Mouse (Mus musculus) olfactory bulb, adult 2 months (tissue): ENCODE data around the gene Ppp1r3g. TPM values are rescaled to one million over a fixed set of nuclear protein-coding genes. Genes with fewer than 3 reads are reported as not detected.
"Not testable (repeated sequence)": the region's sequence is repeated elsewhere in the genome, so short reads cannot be mapped to it uniquely, and the experiment has no call there.

ENCODE experiments used
- H3K27ac ChIP-seq: fragments of 200-500 bp; 2 replicates; pipeline ENCODE4 v1.5.1; 2012; ENCODE audit warnings: low read depth, low read length; ENCODE audit not compliant: insufficient read depth
- H3K4me1 ChIP-seq: fragments of 200-500 bp; 2 replicates; pipeline ENCODE4 v1.6.1; 2012; ENCODE audit warnings: low read length; ENCODE audit not compliant: control insufficient read depth, insufficient read depth
- H3K4me3 ChIP-seq: fragments of 200-500 bp; 2 replicates; pipeline ENCODE4 v1.5.1; 2012; ENCODE audit warnings: mild to moderate bottlenecking, low read depth, low read length, moderate library complexity; ENCODE audit not compliant: insufficient read depth
- CTCF ChIP-seq: fragments of 200-500 bp; IDR thresholded peaks from 2 replicates; pipeline ENCODE4 v1.5.1; 2012; ENCODE audit warnings: low read depth, mild to moderate bottlenecking, low read length, moderate library complexity; ENCODE audit not compliant: insufficient read depth
- POLR2A ChIP-seq: fragments of 200-500 bp; IDR thresholded peaks from 2 replicates; pipeline ENCODE4 v1.6.1; 2012; ENCODE audit warnings: mild to moderate bottlenecking, low read depth, low read length, moderate library complexity; ENCODE audit not compliant: insufficient read depth
- WGBS: fragments of 180-500 bp; shearing (Covaris S2); methylation state at CpG from one replicate; pipeline ENCODE4 v1.1.7; 2018; 5-methylcytosine and 5-hydroxymethylcytosine counted together
- polyA plus RNA-seq: library from polyadenylated mRNA; stranded (reverse); fragments of >200 nt; gene quantifications from 2 replicates; pipeline ENCODE4 v1.2.4, GENCODE M21; 2012; ENCODE audit warnings: low replicate concordance; ENCODE audit not compliant: missing spikeins, insufficient read depth, insufficient read length

Gene Ppp1r3g
- polyA plus RNA-seq, 1 experiment, result not detected

GRCm38 (mm10) chr13:35982985-35983384 lies 24.3 kb downstream of the Ppp1r3g start:
- H3K4me1 ChIP-seq, result no peaks in the 10 kb centered on the region
- no peak overlapping the region for H3K27ac ChIP-seq
- WGBS, result 96% methylated on average over 6 of the region's 6 CpGs
- H3K4me3 ChIP-seq, result no peak overlapping the region
- TF ChIP-seq CTCF (no peak), POLR2A (no peak)

DNA sequence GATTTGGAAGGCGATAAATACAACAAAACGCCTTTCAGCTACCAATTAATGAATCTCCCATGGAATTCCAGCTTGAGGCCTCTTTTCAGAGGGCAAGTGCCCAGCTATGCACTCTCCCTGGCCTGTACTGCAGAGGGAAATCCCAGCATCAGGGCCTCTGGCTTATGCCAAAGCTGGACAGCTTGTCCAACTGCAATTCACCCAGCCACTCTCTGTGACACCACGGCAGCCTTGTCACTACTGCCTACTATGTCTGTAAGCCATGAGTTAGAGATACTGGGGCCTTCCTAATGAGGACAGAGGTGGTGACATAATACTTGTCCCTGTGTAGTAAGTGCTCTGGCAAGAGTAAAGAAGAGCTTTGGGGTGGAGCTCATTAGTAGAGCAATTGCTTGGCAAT lies 30.7 kb downstream of the Ppp1r3g start:
- no peak overlapping the region for H3K27ac ChIP-seq
- WGBS, result 56% methylated on average over 3 of the region's 3 CpGs
- H3K4me3 ChIP-seq, result no peak overlapping the region
- TF ChIP-seq CTCF, result no peak
- TF ChIP-seq POLR2A, result no peak
- H3K4me1 ChIP-seq, result peaks cover 3% of the 10 kb centered on the region; the same call in 1 of the 2 replicates

DNA sequence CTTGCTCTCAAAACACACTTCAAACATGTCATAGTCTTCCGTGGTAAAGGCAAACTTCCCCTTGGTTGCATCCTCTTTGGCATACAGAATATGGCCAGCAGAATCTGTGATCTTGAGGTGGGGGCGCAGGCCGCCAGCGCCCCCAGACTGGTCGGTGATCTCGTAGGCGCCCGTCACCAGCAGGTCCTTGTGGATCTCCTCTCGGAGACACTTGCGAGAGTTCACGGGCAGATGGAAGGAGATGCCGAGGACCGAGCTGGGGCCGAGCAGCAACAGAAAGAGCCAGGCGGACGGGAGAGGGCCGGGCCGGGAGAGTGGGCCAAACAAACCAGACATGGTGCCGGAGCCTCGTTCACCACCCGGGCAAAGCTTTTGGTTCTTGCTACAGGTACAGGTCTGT lies 32.5 kb downstream of the Ppp1r3g start:
- not testable (repeated sequence) for H3K4me1 ChIP-seq, H3K27ac ChIP-seq, H3K4me3 ChIP-seq
- WGBS, result 98% methylated on average over 21 of the region's 21 CpGs

DNA sequence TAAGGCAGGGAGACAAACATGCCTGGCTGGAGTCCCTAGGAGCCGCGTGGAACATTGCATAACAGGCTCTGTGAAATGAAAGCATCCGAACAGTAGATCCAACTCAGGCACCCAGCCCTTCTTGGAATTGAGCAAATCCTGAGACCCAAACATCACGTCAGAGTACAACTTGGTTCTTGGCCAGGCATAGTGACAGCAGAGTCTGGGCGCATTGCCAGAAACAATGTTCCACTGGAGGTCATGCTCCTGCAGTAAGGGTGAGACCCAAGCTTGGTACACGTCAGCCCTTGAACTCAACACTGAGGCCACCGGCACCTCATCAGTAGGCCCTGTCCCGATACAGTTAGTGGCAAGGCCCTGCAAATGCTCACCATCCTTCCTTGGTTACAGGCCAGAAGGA lies 35.4 kb downstream of the Ppp1r3g start:
- no peak overlapping the region for H3K27ac ChIP-seq
- WGBS, result 42% methylated on average over 8 of the region's 8 CpGs

DNA sequence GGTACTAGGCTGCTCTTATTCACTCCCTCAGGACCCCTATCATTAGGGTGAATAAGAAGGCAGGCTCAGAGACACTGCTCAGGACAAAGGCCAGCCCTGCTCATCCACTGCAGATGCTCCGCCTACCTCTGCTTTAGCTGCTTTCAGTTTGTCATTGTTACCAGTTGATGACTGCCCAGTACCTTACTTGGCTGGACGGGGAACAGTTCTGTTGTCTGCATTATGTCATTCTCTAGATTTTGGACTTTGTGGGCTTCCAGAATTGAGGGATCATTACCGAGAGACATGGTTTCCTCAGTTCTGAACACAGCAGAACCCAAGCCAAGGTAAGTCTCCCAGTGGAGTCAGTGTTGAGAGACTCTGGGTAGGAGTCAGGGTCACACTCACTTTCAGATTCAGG lies 36.6 kb downstream of the Ppp1r3g start:
- 95% methylated on average over 3 of the region's 3 CpGs for WGBS
- TF ChIP-seq CTCF, result no peak
- TF ChIP-seq POLR2A, result no peak
- Histone ChIP-seq H3K4me1 (peaks cover 3% of the 10 kb centered on the region; the same call in 1 of the 2 replicates), H3K4me3 (no peak overlapping the region), H3K27ac (no peak overlapping the region)

More for the DNA sequence above, 35.4 kb downstream of the Ppp1r3g start:
- TF ChIP-seq CTCF, result no peak
- no peak for TF ChIP-seq POLR2A
- Histone ChIP-seq H3K4me3 (no peak overlapping the region), H3K4me1 (peaks cover 3% of the 10 kb centered on the region; the same call in 1 of the 2 replicates)

DNA sequence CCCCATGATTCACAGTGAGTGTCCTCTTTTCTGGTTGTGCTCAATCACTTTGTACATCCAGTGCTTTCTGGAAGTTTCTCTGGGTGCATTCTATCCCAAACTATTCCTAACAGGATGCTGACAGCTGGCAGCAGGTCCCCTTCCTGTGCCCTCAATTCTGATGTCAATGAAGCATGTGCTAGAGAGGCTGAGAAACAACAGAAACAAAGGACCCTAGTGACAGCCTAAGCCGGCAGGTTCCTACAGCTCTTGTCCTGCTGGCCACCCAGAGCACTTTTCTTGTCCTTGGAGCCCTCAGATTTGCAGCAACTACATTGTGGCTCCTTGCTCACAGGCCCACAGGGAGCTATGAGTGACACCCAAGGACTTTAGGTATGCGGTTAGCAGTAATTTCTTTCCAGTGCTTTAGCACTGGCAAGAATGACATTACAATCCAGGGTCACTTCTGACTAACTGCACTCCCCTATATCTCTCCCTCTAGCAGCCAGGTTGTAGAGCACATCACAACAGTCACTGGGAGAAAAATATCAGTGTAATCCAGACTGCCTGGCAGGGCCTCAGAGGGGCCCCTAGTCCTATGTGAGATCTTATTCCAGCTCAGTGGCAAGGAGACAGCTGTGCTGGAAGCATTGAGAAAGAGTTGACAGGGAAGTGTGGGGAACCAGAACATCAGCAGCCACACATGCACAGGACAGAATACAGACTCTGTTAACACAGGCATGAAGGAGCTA lies 37.2 kb downstream of the Ppp1r3g start:
- 66% methylated on average over 2 of the region's 2 CpGs for WGBS
- H3K4me3 ChIP-seq, result no peak overlapping the region
- H3K4me1 ChIP-seq, result peaks cover 3% of the 10 kb centered on the region; the same call in 1 of the 2 replicates
- TF ChIP-seq POLR2A, result no peak
- no peak for TF ChIP-seq CTCF
- no peak overlapping the region for H3K27ac ChIP-seq

- H3K4me3 ChIP-seq, result no peak overlapping the region
- no peak overlapping the region for H3K27ac ChIP-seq
- 74% methylated on average over 4 of the region's 4 CpGs for WGBS
- H3K4me1 ChIP-seq, result peaks cover 3% of the 10 kb centered on the region; the same call in 1 of the 2 replicates
- no peak for TF ChIP-seq POLR2A
These were observed 39.0 kb downstream of the Ppp1r3g start for GRCm38 (mm10) chr13:35997606-35998005.

DNA sequence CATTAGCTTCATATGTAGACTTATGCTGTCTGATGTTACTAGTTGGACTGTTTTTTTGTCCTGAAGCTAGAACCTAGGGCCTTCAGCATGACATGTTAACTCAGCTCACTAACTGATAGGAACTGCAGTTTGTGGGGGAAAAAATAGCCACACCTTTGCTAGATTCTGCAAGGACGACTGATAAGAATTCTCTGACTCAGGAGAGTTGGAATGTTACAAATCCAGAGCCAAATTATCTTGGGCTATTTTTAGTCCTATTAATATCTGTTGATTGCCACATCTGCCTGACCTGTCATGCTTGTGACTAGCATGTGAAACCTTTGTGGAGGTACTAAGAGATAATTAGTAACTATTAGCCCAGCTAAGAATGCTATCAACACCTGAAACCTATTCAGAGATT lies 42.2 kb downstream of the Ppp1r3g start:
- no peaks in the 10 kb centered on the region for H3K4me1 ChIP-seq
- TF ChIP-seq CTCF, result no peak
- TF ChIP-seq POLR2A, result no peak
- WGBS, result 93% methylated on average over 1 of the region's 1 CpGs

DNA sequence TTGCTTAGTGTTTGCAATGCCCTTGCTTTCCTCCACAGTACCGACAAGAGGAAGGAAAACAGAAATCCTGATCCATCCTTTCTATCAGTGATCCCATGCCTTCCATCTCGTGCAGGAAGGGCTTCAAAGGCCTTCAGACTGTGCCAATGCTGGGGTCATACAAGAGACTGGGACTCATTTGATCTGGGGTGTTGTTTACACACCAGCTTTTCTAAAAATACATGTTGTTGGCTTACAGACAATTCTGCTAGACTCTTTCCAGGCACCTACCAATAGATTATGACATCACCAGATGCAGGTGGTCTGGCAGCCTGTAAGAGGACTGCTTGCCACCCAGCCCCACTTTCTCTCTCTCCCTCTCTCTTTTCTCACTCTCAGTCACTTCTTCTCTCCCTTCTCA lies 51.3 kb downstream of the Ppp1r3g start:
- H3K27ac ChIP-seq, result no peak overlapping the region
- no peaks in the 10 kb centered on the region for H3K4me1 ChIP-seq
- H3K4me3 ChIP-seq, result no peak overlapping the region
- TF ChIP-seq POLR2A (no peak), CTCF (no peak)
- 38% methylated on average over 2 of the region's 2 CpGs for WGBS

More for the DNA sequence above, 42.2 kb downstream of the Ppp1r3g start:
- Histone ChIP-seq H3K27ac (no peak overlapping the region), H3K4me3 (no peak overlapping the region)

GRCm38 (mm10) chr13:36015636-36016035 lies 57.0 kb downstream of the Ppp1r3g start:
- Histone ChIP-seq H3K27ac (no peak overlapping the region), H3K4me1 (peaks cover 2% of the 10 kb centered on the region; the same call in 1 of the 2 replicates), H3K4me3 (no peak overlapping the region)
- 83% methylated on average over 3 of the region's 3 CpGs for WGBS
- no peak for TF ChIP-seq POLR2A
- no peak for TF ChIP-seq CTCF
